Mouse (Mus musculus): ENCODE results near the gene Slc17a3.

DNA sequence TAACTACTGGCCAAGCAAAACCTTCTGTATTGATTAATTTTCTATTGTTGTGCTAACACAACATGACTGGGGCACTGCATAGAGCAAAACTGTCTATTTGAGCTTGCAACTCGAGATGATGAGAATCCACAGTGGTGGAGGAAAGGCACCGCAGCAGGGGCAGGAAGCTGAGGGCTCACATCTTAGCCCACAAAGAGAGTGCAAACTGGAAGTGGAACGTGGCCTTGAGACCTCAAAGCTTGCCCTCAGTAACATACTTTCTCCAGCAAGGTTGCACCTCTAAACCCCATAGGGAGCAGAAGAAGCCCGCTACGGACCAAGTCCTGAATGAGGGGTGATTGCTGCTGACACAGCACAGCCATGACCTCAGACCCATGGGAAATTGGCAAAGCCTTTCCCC, 70.9 kb downstream of the Slc17a3 start:
- TF ChIP-seq CTCF (IDR thresholded peaks at IDR 0.05) (no peak), EP300 (IDR thresholded peaks at IDR 0.05) (no peak)

Data from lung, postnatal 0 days (tissue).